Mouse (Mus musculus): Measurements from ENCODE around the gene Trim12c. TPM values are rescaled to one million over a fixed set of nuclear protein-coding genes. Genes with fewer than 3 reads are reported as not detected.

Gene Trim12c
- total and polyA plus RNA-seq, 2 experiments from 2014 or later = 0.57 to 3.6 TPM

GRCm38 (mm10) chr7:104314796-104315353, 38.3 kb downstream of the Trim12c start:
- WGBS = 12% methylated on average over 15 of the region's 15 CpGs
- H3K4me3 ChIP-seq (ENCODE audit: low read depth, low read length) = peak overlapping the region; percentile 14; the same call in 1 of the 2 replicates

GRCm38 (mm10) chr7:104291638-104292400, 61.3 kb downstream of the Trim12c start:
- Histone ChIP-seq H3K4me3 (ENCODE audit: low read depth, low read length) (no peak overlapping the region), H3K36me3 (ENCODE audit: insufficient read depth, low read length) (no peaks in the 10 kb centered on the region), H3K9me3 (ENCODE audit: low read length) (no peaks in the 10 kb centered on the region), H3K4me2 (ENCODE audit: low read depth, low read length, poor library complexity, severe bottlenecking) (no peak overlapping the region), H3K9ac (replicated peaks; ENCODE audit: low read length, poor library complexity, severe bottlenecking) (no peak overlapping the region), H3K27ac (ENCODE audit: low read depth, low read length) (no peak overlapping the region), H3K4me1 (ENCODE audit: insufficient read depth, low read length) (no peaks in the 10 kb centered on the region), H3K27me3 (ENCODE audit: insufficient read depth, low read length) (no peaks in the 10 kb centered on the region)
- TF ChIP-seq CTCF (IDR thresholded peaks at IDR 0.05) = no peak
- WGBS = 82% methylated on average over 5 of the region's 5 CpGs
- DNase-seq (ENCODE audit: low spot score) = no peak
- ATAC-seq (ENCODE audit: low FRiP score) = no peak

More at GRCm38 (mm10) chr7:104314796-104315353, 38.3 kb downstream of the Trim12c start:
- no peaks in the 10 kb centered on the region for H3K27me3 ChIP-seq (ENCODE audit: insufficient read depth, low read length)
- no peaks in the 10 kb centered on the region for H3K4me1 ChIP-seq (ENCODE audit: insufficient read depth, low read length)
- no peaks in the 10 kb centered on the region for H3K9me3 ChIP-seq (ENCODE audit: low read length)
- ATAC-seq (ENCODE audit: low FRiP score) (no peak), DNase-seq (ENCODE audit: low spot score) (no peak)
- no peak overlapping the region for H3K27ac ChIP-seq (ENCODE audit: low read depth, low read length)
- H3K4me2 ChIP-seq (ENCODE audit: low read depth, low read length, poor library complexity, severe bottlenecking) = peak overlapping the region; percentile 15; the same call in 1 of the 2 replicates
- TF ChIP-seq CTCF (IDR thresholded peaks at IDR 0.05) = no peak
- H3K36me3 ChIP-seq (ENCODE audit: insufficient read depth, low read length) = no peaks in the 10 kb centered on the region
- H3K9ac ChIP-seq (replicated peaks; ENCODE audit: low read length, poor library complexity, severe bottlenecking) = no peak overlapping the region

- Histone ChIP-seq H3K27ac (ENCODE audit: low read depth, low read length) (no peak overlapping the region), H3K9ac (replicated peaks; ENCODE audit: low read length, poor library complexity, severe bottlenecking) (no peak overlapping the region), H3K9me3 (ENCODE audit: low read length) (no peaks in the 10 kb centered on the region), H3K4me3 (ENCODE audit: low read depth, low read length) (no peak overlapping the region), H3K4me1 (ENCODE audit: insufficient read depth, low read length) (no peaks in the 10 kb centered on the region), H3K27me3 (ENCODE audit: insufficient read depth, low read length) (no peaks in the 10 kb centered on the region), H3K4me2 (ENCODE audit: low read depth, low read length, poor library complexity, severe bottlenecking) (no peak overlapping the region), H3K36me3 (ENCODE audit: insufficient read depth, low read length) (no peaks in the 10 kb centered on the region)
- 83% methylated on average over 1 of the region's 1 CpGs for whole genome bisulfite sequencing
- ATAC-seq (ENCODE audit: low FRiP score) (no peak), DNase-seq (ENCODE audit: low spot score) (no peak)
- TF ChIP-seq CTCF (IDR thresholded peaks at IDR 0.05) = no peak
Observed at GRCm38 (mm10) chr7:104290641-104291040, 62.5 kb downstream of the Trim12c start.

Other genes starting within 250 kb of the Trim12c start
- not detected in 2 replicates for gene Olfr646, start 248.5 kb downstream of the Trim12c start, total RNA-seq (2014; rRNA removed)
- not detected in 2 replicates for gene Olfr646, start 248.5 kb downstream of the Trim12c start, polyA plus RNA-seq (2015; fragmentation: Nextera tagmentation; extraction: Ambion mirVana)
- not detected in 2 replicates for gene Ubqln5, start 223.5 kb downstream of the Trim12c start, total RNA-seq (2014; rRNA removed)
- not detected in 2 replicates for gene Ubqln5, start 223.5 kb downstream of the Trim12c start, polyA plus RNA-seq (2015; fragmentation: Nextera tagmentation; extraction: Ambion mirVana)
- gene Olfr643, start 216.0 kb downstream of the Trim12c start, total RNA-seq (2014; rRNA removed) = not detected in 2 replicates
- gene Olfr643, start 216.0 kb downstream of the Trim12c start, polyA plus RNA-seq (2015; fragmentation: Nextera tagmentation; extraction: Ambion mirVana) = not detected in 2 replicates
- not detected in 2 replicates for gene Ubqln3, start 210.1 kb downstream of the Trim12c start, total RNA-seq (2014; rRNA removed)
- gene Ubqln3, start 210.1 kb downstream of the Trim12c start, polyA plus RNA-seq (2015; fragmentation: Nextera tagmentation; extraction: Ambion mirVana) = not detected in 2 replicates
- gene Ubqlnl, start 202.8 kb downstream of the Trim12c start, total RNA-seq (2014; rRNA removed) = not detected in 2 replicates
- not detected in 2 replicates for gene Ubqlnl, start 202.8 kb downstream of the Trim12c start, polyA plus RNA-seq (2015; fragmentation: Nextera tagmentation; extraction: Ambion mirVana)
- not detected in 2 replicates for gene Olfm5, start 188.5 kb downstream of the Trim12c start, total RNA-seq (2014; rRNA removed)
- not detected in 2 replicates for gene Olfm5, start 188.5 kb downstream of the Trim12c start, polyA plus RNA-seq (2015; fragmentation: Nextera tagmentation; extraction: Ambion mirVana)
- gene Olfr648, start 170.0 kb downstream of the Trim12c start, total RNA-seq (2014; rRNA removed) = not detected in 2 replicates
- 0.39 and 0.42 TPM in 2 replicates for gene Olfr648, start 170.0 kb downstream of the Trim12c start, polyA plus RNA-seq (2015; fragmentation: Nextera tagmentation; extraction: Ambion mirVana)
- not detected in 2 replicates for gene Olfr649, start 157.4 kb downstream of the Trim12c start, total RNA-seq (2014; rRNA removed)
- gene Olfr649, start 157.4 kb downstream of the Trim12c start, polyA plus RNA-seq (2015; fragmentation: Nextera tagmentation; extraction: Ambion mirVana) = not detected in 2 replicates
- 0.11 and 0.33 TPM in 2 replicates for gene Trim6, start 134.6 kb downstream of the Trim12c start, total RNA-seq (2014; rRNA removed)
- gene Trim6, start 134.6 kb downstream of the Trim12c start, polyA plus RNA-seq (2015; fragmentation: Nextera tagmentation; extraction: Ambion mirVana) = 0.49 and 0.75 TPM in 2 replicates
- 1.9 and 2.4 TPM in 2 replicates for gene Trim34a, start 108.9 kb downstream of the Trim12c start, total RNA-seq (2014; rRNA removed)
- gene Trim34a, start 108.9 kb downstream of the Trim12c start, polyA plus RNA-seq (2015; fragmentation: Nextera tagmentation; extraction: Ambion mirVana) = 0.78 and 0.86 TPM in 2 replicates
- gene Trim5, start 65.3 kb downstream of the Trim12c start, total RNA-seq (2014; rRNA removed) = 0.05 TPM in 1 of 2 replicates, not detected in the other
- gene Trim5, start 65.3 kb downstream of the Trim12c start, polyA plus RNA-seq (2015; fragmentation: Nextera tagmentation; extraction: Ambion mirVana) = 0.17 and 0.20 TPM in 2 replicates
- gene Trim12a, start 37.9 kb downstream of the Trim12c start, total RNA-seq (2014; rRNA removed) = 0.71 and 5.0 TPM in 2 replicates
- gene Trim12a, start 37.9 kb downstream of the Trim12c start, polyA plus RNA-seq (2015; fragmentation: Nextera tagmentation; extraction: Ambion mirVana) = 1.3 and 2.2 TPM in 2 replicates
- 0.19 TPM in 1 of 2 replicates, not detected in the other for gene Trim34b, start 23.9 kb downstream of the Trim12c start, total RNA-seq (2014; rRNA removed)
- gene Trim34b, start 23.9 kb downstream of the Trim12c start, polyA plus RNA-seq (2015; fragmentation: Nextera tagmentation; extraction: Ambion mirVana) = not detected in 2 replicates
- gene Trim30b, start 16.5 kb upstream of the Trim12c start, total RNA-seq (2014; rRNA removed) = not detected in 2 replicates
- gene Trim30b, start 16.5 kb upstream of the Trim12c start, polyA plus RNA-seq (2015; fragmentation: Nextera tagmentation; extraction: Ambion mirVana) = 0.11 TPM in 1 of 2 replicates, not detected in the other
- 0.88 TPM in 1 of 2 replicates, not detected in the other for gene Trim30c, start 47.5 kb upstream of the Trim12c start, total RNA-seq (2014; rRNA removed)
- gene Trim30c, start 47.5 kb upstream of the Trim12c start, polyA plus RNA-seq (2015; fragmentation: Nextera tagmentation; extraction: Ambion mirVana) = 0.16 TPM in 1 of 2 replicates, not detected in the other
- 1.5 and 1.7 TPM in 2 replicates for gene Trim30a, start 111.8 kb upstream of the Trim12c start, total RNA-seq (2014; rRNA removed)
- 0.73 and 0.94 TPM in 2 replicates for gene Trim30a, start 111.8 kb upstream of the Trim12c start, polyA plus RNA-seq (2015; fragmentation: Nextera tagmentation; extraction: Ambion mirVana)
- gene Trim30d, start 154.5 kb upstream of the Trim12c start, total RNA-seq (2014; rRNA removed) = 1.7 and 1.9 TPM in 2 replicates
- 0.90 and 1.1 TPM in 2 replicates for gene Trim30d, start 154.5 kb upstream of the Trim12c start, polyA plus RNA-seq (2015; fragmentation: Nextera tagmentation; extraction: Ambion mirVana)
- gene Olfr651, start 196.8 kb upstream of the Trim12c start, total RNA-seq (2014; rRNA removed) = not detected in 2 replicates
- not detected in 2 replicates for gene Olfr651, start 196.8 kb upstream of the Trim12c start, polyA plus RNA-seq (2015; fragmentation: Nextera tagmentation; extraction: Ambion mirVana)
- not detected in 2 replicates for gene Olfr652, start 207.5 kb upstream of the Trim12c start, total RNA-seq (2014; rRNA removed)
- gene Olfr652, start 207.5 kb upstream of the Trim12c start, polyA plus RNA-seq (2015; fragmentation: Nextera tagmentation; extraction: Ambion mirVana) = not detected in 2 replicates
- not detected in 2 replicates for gene Olfr653, start 224.0 kb upstream of the Trim12c start, total RNA-seq (2014; rRNA removed)
- not detected in 2 replicates for gene Olfr653, start 224.0 kb upstream of the Trim12c start, polyA plus RNA-seq (2015; fragmentation: Nextera tagmentation; extraction: Ambion mirVana)
- gene Olfr654, start 233.7 kb upstream of the Trim12c start, total RNA-seq (2014; rRNA removed) = not detected in 2 replicates
- not detected in 2 replicates for gene Olfr654, start 233.7 kb upstream of the Trim12c start, polyA plus RNA-seq (2015; fragmentation: Nextera tagmentation; extraction: Ambion mirVana)
- 0.38 TPM in 1 of 2 replicates, not detected in the other for gene Olfr655, start 248.4 kb upstream of the Trim12c start, total RNA-seq (2014; rRNA removed)
- gene Olfr655, start 248.4 kb upstream of the Trim12c start, polyA plus RNA-seq (2015; fragmentation: Nextera tagmentation; extraction: Ambion mirVana) = not detected in 2 replicates

Data from midbrain, postnatal 0 days (tissue).